Mouse (Mus musculus) layer of hippocampus, adult 2 months (tissue): ENCODE measurements around the gene Camta1. TPM values are rescaled to one million over a fixed set of nuclear protein-coding genes. Genes with fewer than 3 reads are reported as not detected.
A peak's percentile ranks its signal among the peaks of the same experiment; 100 is the strongest.

Source experiments
- DNase-seq, 2 experiments: peaks; one replicate each; pipeline ENCODE4 v3.0.0; 2022; ENCODE audit warnings: low spot score in 2 of 2
- H3K27ac ChIP-seq: fragments of 200-600 bp; 2 replicates; pipeline ENCODE4 v1.8.1; 2022
- H3K4me3 ChIP-seq: fragments of 200-600 bp; 2 replicates; pipeline ENCODE4 v1.8.1; 2022; ENCODE audit warnings: mild to moderate bottlenecking
- CTCF ChIP-seq: fragments of 200-600 bp; conservative IDR thresholded peaks from 2 replicates; pipeline ENCODE4 v1.8.1; 2022; ENCODE audit warnings: antibody characterized with exemption, mild to moderate bottlenecking, moderate library complexity
- total RNA-seq, 2 experiments: library from RNA; stranded (reverse); gene quantifications; 2 replicates each; pipeline ENCODE4 v1.2.3; 2021

The Camta1 gene
- total RNA-seq, 2 experiments from 2014 or later, result 275 to 294 TPM

- H3K27ac ChIP-seq, result no peak overlapping the region; the same call in 1 of the 2 replicates
- H3K4me3 ChIP-seq, result no peak overlapping the region
- TF ChIP-seq CTCF, result no peak
- no peak for DNase-seq
Observed at GRCm38 (mm10) chr4:151059566-151059965, 802.1 kb downstream of the Camta1 start.

- peak overlapping the region; percentile 94 for H3K4me3 ChIP-seq
- TF ChIP-seq CTCF, result no peak
- H3K27ac ChIP-seq, result peak overlapping the region; percentile 96
- no peak for DNase-seq
Observed at GRCm38 (mm10) chr4:151058634-151059033, 803.0 kb downstream of the Camta1 start.

GRCm38 (mm10) chr4:151057347-151058321 lies 804.0 kb downstream of the Camta1 start, which contains the start of gene Vamp3:
Vamp3 (minus strand) TSS chr4:151057963.
- DNase-seq, result peak; percentile 98 to 100
- peak within 1 kb of the TSS; percentile 96 for H3K27ac ChIP-seq
- peak within 1 kb of the TSS; percentile 94 for H3K4me3 ChIP-seq
- no peak for TF ChIP-seq CTCF

- Histone ChIP-seq H3K4me3 (no peak overlapping the region), H3K27ac (0 out of 2 replicates have a peak overlapping the region, but pooled peaks have one; percentile 2)
- no peak for TF ChIP-seq CTCF
- DNase-seq, result no peak
Observed at GRCm38 (mm10) chr4:151051162-151051561, 810.5 kb downstream of the Camta1 start.

- Histone ChIP-seq H3K4me3 (no peak overlapping the region), H3K27ac (peak overlapping the region; percentile 100; the same call in 1 of the 2 replicates)
- no peak for TF ChIP-seq CTCF
- DNase-seq, result no peak
Observed at GRCm38 (mm10) chr4:151046524-151046923, 815.2 kb downstream of the Camta1 start.

GRCm38 (mm10) chr4:151044944-151045570 lies 816.6 kb downstream of the Camta1 start:
- DNase-seq, result peak; percentile 28 to 63
- peak overlapping the region; percentile 100 for H3K27ac ChIP-seq
- TF ChIP-seq CTCF, result no peak

GRCm38 (mm10) chr4:151044037-151044943 lies 817.4 kb downstream of the Camta1 start, which contains the start of gene Per3:
Per3 (minus strand) TSS chr4:151044665.
- H3K27ac ChIP-seq, result peak within 1 kb of the TSS; percentile 100
- peak within 1 kb of the TSS; percentile 69 for H3K4me3 ChIP-seq
- peak; percentile 96 to 98 for DNase-seq
- no peak for TF ChIP-seq CTCF

More at GRCm38 (mm10) chr4:151044944-151045570, 816.6 kb downstream of the Camta1 start:
- peak overlapping the region; percentile 69 for H3K4me3 ChIP-seq

GRCm38 (mm10) chr4:151043281-151043680 lies 818.4 kb downstream of the Camta1 start:
- no peak for DNase-seq
- peak overlapping the region; percentile 69 for H3K4me3 ChIP-seq
- H3K27ac ChIP-seq, result peak overlapping the region; percentile 100
- TF ChIP-seq CTCF, result no peak

GRCm38 (mm10) chr4:151041506-151041905 lies 820.2 kb downstream of the Camta1 start:
- Histone ChIP-seq H3K27ac (0 out of 2 replicates have a peak overlapping the region, but pooled peaks have one; percentile 8), H3K4me3 (peak overlapping the region; percentile 21; the same call in 1 of the 2 replicates)
- no peak for DNase-seq
- TF ChIP-seq CTCF, result no peak

GRCm38 (mm10) chr4:151037800-151038199 lies 823.9 kb downstream of the Camta1 start:
- Histone ChIP-seq H3K4me3 (no peak overlapping the region), H3K27ac (no peak overlapping the region)
- TF ChIP-seq CTCF, result no peak
- no peak for DNase-seq

GRCm38 (mm10) chr4:151036521-151036920 lies 825.2 kb downstream of the Camta1 start:
- no peak overlapping the region for H3K4me3 ChIP-seq
- no peak for TF ChIP-seq CTCF
- no peak for DNase-seq

GRCm38 (mm10) chr4:151027001-151027400 lies 834.7 kb downstream of the Camta1 start:
- no peak overlapping the region for H3K4me3 ChIP-seq
- no peak overlapping the region for H3K27ac ChIP-seq
- DNase-seq, result peak in 1 of 2 experiments; percentile 27
- TF ChIP-seq CTCF, result peak; percentile 84

More at GRCm38 (mm10) chr4:151036521-151036920, 825.2 kb downstream of the Camta1 start:
- no peak overlapping the region for H3K27ac ChIP-seq
